Mouse (Mus musculus) left cerebral cortex, adult 9 months (tissue): ENCODE data around the gene Olfr981.
"Not testable (repeated sequence)": the region's sequence is repeated elsewhere in the genome, so short reads cannot be mapped to it uniquely, and the experiment has no call there.

Source experiments
- DNase-seq, 2 experiments: peaks; one replicate each; pipeline ENCODE4 v3.0.0; 2022; ENCODE audit warnings: low spot score in 2 of 2

The Olfr981 gene

GRCm38 (mm10) chr9:40021164-40021563 is at the start of gene Olfr981:
TSS of gene Olfr981 (plus strand) at chr9:40021464.
- DNase-seq = no peak

GRCm38 (mm10) chr9:39976581-39977145 is 44.6 kb upstream of the Olfr981 start:
- not testable (repeated sequence) for DNase-seq

GRCm38 (mm10) chr9:39991813-39992212 is 29.5 kb upstream of the Olfr981 start, which contains the start of gene Olfr978:
TSS of gene Olfr978 (plus strand) at chr9:39992113.
- DNase-seq = no peak

GRCm38 (mm10) chr9:40003365-40003764 is 17.9 kb upstream of the Olfr981 start, which contains the start of gene Olfr979:
TSS of gene Olfr979 (minus strand) at chr9:40003465.
- DNase-seq = no peak

- no peak for DNase-seq
Measured at GRCm38 (mm10) chr9:40009482-40009881, 11.8 kb upstream of the Olfr981 start, which contains the start of gene Olfr980. TSS of gene Olfr980 (minus strand) at chr9:40009582.

- no peak for DNase-seq
Measured at GRCm38 (mm10) chr9:40050138-40050537, 28.9 kb downstream of the Olfr981 start.

GRCm38 (mm10) chr9:40073529-40073928 is 52.3 kb downstream of the Olfr981 start, which contains the start of gene Olfr982:
TSS of gene Olfr982 (plus strand) at chr9:40073829.
- DNase-seq = no peak
